14 mouse cellular contexts compared by ENCODE assay signal in the genomic region with DNA sequence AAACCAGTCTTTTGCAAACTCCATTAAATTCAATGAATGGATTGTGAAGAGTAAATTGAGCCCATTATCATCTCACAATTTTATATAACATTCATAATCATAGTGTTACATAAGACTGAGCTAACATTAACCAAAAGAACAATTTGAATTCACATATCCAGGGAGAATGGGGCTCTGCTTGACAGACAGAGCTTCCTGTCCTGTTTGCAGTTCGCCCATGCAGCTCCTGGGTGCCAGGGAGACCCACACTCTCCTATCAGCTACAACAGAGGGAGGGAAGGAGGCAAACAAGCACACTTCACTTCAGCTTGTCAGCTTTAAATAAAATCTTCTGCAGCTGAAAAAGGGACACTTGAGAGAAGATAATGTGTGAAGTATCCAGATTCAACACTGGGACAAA.
"Had no signal": no experiment of that assay in that cellular context is flagged by ENCODE, and none has a peak within 500 bp of the region (broad histone marks: within the 10 kb centered on the region; RNA-seq: fewer than 3 reads in every experiment).

No protein-coding gene starts in this region.

- H3K4me3 ChIP-seq: limb, embryonic 12.5 days; liver, embryonic 13.5 days; lung, embryonic 15.5 days; megakaryocyte, embryonic 14.5 days; midbrain, embryonic 12.5 days; stomach, embryonic 15.5 days had no signal

- H3K27me3 ChIP-seq: limb, embryonic 12.5 days; liver, embryonic 13.5 days; lung, embryonic 15.5 days; megakaryocyte, embryonic 14.5 days; midbrain, embryonic 12.5 days; stomach, embryonic 15.5 days had no signal

- H3K9me3 ChIP-seq: limb, embryonic 12.5 days; liver, embryonic 13.5 days; lung, embryonic 15.5 days; megakaryocyte, embryonic 14.5 days; midbrain, embryonic 12.5 days; stomach, embryonic 15.5 days had no signal

- H3K4me2 ChIP-seq: limb, embryonic 12.5 days; liver, embryonic 13.5 days; lung, embryonic 15.5 days; midbrain, embryonic 12.5 days; stomach, embryonic 15.5 days had no signal

- H3K36me3 ChIP-seq: limb, embryonic 12.5 days; liver, embryonic 13.5 days; lung, embryonic 15.5 days; midbrain, embryonic 12.5 days; stomach, embryonic 15.5 days had no signal

- ATAC-seq: intestine, embryonic 16.5 days; liver, postnatal 0 days had no signal

- H3K4me1 ChIP-seq: limb, embryonic 12.5 days; liver, embryonic 13.5 days; lung, embryonic 15.5 days; megakaryocyte, embryonic 14.5 days; midbrain, embryonic 12.5 days; stomach, embryonic 15.5 days had no signal

- H3K27ac ChIP-seq: limb, embryonic 12.5 days; liver, embryonic 13.5 days; lung, embryonic 15.5 days; macrophage; midbrain, embryonic 12.5 days; stomach, embryonic 15.5 days had no signal

- H3K9ac ChIP-seq: limb, embryonic 12.5 days; liver, embryonic 13.5 days; liver, postnatal 0 days; lung, embryonic 15.5 days; midbrain, embryonic 12.5 days; stomach, embryonic 15.5 days had no signal

- DNase-seq: kidney, adult 8-10 months; kidney, postnatal 25 days; liver; liver, embryonic 13.5 days; liver, postnatal 0 days; lung, postnatal 14 days; thymus, postnatal 36 days had no signal
